Mouse (Mus musculus): ENCODE data around the gene Tmem104.
A peak's percentile ranks its signal among the peaks of the same experiment; 100 is the strongest.

Tmem104 gene

DNA sequence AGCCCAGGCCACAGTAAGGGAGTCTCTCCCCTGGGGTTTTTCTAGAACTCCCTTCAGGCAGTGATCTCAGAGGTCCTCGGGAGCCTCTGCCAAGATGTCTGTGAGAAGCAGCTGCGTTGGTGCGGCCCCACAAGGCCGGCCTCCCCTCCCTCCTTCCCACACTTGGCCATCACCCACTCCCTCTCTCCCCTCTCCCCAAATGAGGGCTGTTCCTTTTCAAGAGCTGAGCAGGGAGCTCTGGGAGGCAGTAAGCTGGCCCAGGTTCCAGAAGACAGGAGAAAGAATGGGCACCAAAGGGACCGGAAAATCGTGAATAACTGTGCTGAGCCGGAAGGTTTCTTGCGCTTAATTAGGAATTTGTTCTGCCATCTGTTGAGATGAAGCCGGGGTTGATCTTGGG lies 44.6 kb downstream of the Tmem104 start:
- DNase-seq: no peak

DNA sequence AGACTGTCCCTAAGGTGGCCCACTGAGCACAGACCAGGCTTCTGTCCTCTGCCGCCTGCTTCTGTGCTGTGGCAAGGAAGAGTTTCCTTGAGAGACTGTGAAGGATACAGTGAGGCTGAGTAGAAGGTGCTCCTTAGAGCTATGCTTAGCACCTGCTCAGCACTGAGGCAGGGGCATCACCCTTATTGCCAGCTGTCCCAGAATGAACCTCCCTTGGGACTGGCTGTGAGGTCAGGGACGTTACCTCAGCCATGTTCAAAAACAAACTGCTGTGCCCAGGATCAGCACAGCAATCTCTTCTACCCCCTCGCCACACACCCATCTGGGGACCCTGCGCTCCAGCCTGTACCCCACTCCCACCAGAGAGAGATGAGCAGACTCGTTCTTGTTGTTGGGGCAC lies 45.6 kb downstream of the Tmem104 start:
- no peak for DNase-seq

DNA sequence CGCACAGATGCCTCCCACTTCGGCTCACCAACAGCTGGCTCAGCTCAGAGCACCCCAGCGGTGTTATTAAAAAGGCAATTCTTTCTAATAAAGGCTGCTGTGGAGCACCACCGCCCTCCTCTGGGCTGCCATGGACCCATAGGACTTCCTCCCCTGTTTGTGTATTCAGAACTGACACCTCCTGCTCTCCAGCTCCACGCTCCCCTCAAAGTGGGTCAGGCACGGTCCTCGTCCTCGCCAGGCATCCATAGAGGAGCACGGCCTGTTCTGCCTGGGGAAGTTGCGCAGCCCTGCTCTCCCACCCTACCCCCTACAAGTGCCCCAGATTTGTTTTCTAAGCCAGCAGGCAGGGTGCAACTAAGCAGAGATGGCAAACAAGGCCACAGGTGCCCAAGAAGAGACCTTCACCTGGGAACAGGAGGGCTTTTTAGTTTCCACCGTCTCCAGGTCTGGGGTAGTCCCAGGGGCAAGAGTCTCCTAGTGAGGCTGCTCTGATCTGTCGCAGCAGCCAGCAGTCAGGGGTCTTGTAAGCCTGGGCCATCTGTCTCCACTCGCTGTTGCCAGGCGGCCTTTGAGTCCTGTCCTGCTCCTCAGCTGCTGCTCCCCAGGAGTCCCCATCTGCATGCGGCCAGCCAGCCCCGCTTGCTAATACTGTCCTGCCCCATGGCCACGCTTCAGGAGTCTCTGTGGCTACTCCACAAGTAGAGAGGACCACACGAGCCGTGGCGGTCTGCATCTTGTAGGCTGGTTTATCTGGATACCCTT lies 46.4 kb downstream of the Tmem104 start:
- DNase-seq: peak; percentile 33

DNA sequence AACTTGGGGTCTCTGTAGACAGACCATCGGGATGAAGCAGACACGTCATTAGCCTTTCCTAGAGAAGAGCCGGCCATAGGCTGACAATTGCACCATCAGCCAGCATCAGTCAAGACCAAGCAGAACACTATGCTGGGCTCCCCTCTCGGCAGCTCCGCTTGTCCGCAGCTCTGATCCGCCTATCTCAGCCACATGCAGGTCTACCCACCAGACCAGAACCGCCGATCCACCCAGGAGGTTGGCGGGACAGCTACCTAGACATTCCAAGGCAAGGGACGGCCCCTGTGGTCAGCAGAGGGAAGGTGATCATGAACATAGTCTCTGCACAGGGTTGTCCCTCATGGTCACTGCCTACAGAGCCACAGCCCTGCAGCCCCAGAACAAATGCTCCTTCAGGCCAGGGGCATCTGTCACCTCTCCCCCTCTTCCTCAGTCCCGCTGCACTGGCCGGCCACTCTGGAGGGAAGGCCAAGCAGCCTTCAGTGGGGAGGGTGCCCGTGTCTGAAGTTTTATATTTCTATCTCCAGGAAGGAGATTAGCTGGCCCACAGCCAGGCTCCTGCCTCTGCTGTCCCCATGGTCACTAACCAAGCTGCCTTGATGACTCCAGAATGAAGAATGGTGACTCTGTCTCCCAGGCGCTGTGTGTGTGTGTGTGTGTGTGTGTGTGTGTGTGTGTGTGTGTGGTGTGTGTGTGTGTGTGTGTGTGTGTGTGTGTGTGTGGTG lies 47.2 kb downstream of the Tmem104 start:
- DNase-seq: peak; percentile 42

DNA sequence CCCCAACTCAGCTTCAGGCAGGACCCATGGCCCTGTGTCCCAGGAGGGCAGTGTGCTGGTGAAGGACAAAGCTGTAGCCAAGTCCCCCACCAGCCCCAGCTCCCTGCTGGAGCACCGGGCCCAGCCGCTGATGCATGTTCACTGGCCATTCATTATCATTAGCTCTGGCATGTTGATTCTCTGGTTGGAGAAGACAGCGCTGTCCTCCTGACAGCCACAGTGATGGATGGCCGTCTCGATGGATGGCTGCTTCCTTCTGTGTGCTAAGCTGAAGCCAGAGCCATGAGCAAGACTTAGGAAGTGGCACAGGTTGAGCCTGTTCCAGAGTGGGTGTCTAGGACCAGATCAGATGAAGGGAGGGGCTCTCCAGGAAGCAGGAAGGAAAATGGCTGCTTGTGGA lies 49.3 kb downstream of the Tmem104 start:
- DNase-seq: no peak

DNA sequence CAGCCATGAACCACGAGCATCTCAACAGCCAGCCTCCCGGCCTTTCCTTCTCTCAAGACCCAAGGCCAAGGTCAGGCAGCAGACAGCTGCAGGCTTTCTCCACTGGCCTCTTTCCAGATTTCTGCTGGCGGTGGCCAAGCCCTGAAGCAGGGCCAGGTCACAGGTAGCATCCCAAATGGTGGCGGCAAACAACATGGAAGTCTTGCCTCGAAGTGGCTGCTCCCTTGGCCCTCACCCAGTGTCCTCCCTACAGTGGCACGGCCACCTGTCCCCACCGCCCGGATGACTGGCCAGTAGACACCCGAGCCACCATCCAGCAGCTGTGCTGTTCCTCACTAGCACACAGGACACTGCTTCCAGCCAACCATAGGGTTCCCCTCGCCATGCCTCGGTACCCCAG lies 54.1 kb downstream of the Tmem104 start:
- no peak for DNase-seq

DNA sequence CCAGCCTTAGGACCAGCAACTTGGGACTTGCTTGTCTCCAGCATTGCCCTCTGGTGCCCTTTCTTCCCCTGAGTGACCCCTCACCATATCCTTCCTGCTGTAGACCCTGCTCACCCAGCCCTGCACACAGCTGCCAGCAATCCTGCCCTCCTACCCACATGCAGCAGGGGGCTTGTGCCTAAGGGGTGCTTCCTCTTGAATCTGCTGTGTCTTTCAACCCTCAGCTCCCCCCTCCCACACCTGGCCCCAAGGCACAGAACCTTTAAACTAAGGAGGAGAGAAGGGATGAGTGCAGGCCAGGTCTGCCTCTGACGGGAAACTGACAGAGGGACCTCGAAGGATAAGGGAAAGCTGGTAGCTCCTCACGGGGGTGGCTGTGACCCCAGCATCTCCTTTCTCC lies 55.5 kb downstream of the Tmem104 start:
- no peak for DNase-seq

DNA sequence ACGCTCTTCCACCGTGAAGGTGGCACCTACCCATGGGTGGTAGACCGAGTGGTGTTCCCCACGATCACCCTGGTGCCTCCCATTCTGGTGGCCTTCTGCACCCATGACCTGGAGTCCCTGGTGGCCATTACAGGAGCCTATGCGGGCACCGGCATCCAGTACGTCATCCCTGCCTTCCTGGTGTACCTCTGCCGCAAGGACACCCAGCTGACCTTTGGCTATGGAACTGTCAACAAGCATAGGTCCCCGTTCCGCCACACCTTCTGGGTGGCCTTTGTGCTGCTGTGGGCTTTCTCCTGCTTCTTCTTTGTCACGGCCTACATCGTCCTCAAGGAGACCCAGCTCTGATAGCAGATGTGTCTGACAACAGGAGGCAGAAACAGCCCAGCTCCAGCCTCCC lies 56.5 kb downstream of the Tmem104 start:
- no peak for DNase-seq

DNA sequence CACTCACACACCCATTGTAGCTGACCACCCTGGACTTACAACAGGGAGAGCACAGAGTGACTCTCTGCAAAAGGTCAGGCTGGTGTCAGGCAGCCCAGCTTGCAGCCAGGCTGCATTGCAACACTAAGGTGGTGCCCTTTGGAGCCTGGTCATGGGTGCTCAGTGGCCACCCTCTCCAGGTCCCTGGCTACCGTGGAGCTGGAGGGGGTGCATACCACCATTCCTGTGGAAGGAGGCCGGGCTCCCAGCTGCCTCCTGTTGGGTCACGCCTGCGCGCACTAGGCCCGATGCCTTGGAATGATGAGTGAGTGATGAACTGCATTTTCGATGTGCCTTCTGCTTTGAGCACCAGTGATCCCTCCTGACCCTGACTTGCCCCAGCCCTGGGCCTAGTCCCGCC lies 57.6 kb downstream of the Tmem104 start:
- peak; percentile 64 for DNase-seq

DNA sequence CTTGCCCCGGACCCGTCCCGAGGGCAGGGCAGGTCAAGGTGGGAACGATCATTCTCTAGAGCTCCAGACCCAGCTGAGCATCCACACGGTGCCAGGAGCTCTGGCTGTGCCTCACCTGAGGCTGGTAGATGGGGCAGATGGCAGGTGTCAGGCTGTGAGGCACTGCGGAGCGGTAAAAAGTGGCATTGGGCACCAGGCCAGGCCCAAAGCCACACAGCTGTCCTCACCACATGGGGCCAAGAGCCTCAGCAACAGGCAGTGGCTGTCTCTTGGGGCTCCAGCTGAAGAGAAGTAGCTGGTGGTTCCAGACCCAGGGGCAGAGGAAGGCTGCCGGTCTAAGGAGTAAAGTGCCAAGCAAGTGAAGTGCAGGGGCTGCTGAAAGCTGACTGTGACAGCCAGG lies 59.1 kb downstream of the Tmem104 start:
- no peak for DNase-seq

DNA sequence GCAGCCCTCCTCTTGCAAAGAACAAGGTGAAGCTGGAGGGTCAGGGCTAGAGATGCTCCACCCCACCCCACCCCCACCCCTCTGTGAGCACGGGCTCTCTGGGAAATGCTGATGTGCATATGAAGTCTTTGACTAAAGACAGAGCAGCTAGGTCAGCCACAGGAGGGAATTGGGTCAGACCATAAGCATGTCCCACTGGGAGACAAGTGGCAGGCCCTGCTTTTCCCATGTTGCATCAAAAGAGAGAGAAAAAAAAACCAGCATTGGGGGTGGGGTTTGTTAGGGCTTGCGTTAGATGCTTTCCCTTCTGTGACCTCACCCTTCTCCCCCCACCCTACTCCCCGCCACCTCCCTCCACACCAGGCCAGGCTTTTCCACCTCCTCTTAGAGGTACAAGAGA lies 60.0 kb downstream of the Tmem104 start:
- DNase-seq: no peak

DNA sequence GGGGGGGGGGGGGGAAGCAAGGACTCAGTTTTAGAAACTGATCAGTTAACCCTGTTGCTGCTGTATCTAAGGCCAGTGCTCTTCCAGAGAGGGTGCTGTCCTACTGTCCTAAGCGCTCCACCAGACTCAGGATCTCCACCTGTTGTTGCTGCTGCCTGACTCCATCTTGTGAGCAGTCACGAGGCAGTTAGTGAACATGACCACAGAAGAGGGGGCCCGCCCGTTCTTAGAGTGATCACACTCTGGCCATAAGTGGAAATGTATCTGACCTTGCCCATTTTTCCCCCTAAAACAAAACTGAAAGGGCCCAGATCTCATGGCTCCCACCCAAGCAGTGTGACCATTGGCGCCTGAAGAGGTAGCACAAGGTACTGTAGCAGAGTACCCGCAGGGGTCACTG lies 60.7 kb downstream of the Tmem104 start:
- no peak for DNase-seq

DNA sequence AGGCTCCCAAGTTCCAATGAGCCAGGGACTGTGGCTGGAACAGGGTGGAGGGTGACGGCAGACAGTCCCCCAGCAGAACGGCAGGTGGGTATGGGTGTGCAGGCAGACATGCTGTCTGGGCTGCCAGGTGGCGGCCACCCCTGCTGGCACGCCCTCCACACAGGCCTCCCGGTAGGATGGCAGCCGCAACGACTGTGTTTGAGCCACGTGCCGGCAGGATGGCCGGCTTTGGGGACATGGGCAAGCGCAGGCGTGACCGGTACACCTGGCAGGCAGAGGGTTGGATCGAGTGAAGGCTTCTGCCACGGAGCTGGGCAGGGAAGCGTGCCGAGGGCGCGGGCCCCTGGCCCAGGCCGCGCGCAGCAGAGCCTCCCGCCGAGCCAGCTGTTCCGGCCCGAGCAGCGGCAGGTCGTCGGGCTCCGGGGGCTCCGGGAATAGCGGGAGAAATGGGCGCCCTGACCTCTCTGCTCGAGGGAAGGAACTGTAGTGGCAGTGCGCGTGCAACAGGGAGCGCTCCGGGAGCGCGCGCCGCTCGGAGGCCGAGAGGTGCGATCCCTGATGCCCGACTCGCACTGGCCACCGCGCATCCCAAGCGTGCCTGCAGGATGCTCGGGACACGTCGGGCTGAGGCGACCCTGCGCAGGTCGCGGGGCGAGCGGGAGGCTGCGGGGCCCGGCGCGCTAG lies 62.6 kb downstream of the Tmem104 start:
- no peak for DNase-seq

DNA sequence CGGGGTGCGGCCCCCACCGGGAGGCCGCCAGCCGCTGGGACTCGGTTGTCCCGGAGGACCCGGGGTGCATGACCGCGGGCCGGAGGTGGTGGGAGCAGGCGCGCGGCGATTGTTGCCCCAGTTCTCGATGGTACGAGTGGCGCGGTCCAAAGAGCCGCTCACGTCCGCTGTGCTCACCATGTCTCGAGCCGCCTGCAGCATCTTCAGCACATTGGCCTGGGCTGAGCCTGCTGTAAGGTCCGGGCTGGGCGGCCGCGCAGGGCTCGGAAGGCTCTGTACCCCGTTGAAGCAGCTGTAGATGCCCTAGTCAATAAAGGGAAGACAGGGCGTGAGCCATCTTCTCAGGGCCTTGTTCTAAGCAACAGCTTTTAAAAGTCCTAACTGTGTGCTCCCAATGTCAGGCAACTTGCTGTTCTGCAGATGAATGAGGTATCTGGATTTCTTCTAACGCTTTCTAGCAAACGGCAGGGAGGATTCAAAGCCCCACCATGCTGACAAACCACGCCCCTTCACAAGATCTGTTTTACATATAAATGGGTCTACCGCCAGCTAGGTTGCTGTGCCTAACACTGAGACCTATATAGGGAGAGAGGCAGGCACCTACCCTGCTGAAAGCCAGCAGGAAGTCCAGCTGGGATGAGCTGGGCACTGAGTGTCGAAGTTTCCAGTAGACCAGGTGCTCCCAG lies 63.3 kb downstream of the Tmem104 start:
- DNase-seq: no peak

DNA sequence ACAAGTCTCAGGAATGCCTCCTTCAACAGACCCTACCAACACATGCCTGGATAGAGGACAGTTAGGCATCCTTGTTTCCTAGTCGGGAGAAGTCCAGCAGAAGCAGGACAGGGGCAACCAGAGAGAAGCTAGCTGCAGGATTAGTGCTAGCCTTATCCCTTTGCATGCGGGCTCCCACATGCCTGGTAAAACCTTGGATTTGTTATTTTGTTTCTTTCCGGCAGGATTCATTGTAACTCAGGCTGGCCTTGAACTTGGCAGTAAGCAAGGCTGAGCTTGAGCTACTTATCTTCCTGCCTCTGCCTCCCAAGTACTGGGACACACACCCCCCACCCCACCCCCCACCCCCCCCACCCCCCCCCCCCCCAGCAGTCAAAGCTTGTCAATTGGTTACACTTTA lies 64.0 kb downstream of the Tmem104 start:
- no peak for DNase-seq

DNA sequence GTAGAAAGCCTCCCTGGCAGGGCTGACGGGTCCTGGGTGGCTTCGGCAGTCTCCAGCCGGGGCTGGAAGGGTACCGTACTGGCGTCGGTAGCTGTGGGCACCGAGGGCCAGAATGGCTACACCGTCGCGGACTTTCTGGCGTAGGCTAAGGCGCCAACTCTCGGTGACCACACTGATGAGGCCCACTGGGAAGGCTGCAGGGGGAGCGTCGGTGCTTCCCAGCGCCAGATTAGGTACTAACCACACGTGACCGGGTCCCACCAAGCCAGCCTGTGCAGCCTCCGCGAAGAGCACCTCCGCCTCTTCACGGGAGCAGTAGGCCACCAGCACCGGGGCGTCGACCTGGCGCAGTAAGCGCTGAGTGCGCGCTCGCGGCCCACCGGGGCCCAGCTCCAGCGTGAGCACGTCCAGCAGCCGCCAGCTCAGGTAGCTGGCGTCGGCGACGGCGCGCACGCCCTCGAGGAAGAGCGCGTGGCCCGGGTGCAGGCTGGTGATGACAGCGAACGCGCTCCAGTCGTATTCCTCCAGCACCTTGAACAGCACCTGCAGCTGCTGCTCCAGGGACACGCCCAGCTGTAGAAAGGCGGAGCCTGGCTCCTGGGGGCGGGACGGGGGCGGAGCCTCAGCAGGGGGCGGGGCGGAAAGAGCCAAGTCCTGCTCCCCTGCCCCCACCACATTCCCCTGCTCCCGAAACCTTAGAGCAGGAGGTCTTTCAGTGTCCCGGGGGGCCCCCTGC lies 70.7 kb downstream of the Tmem104 start:
- no peak for DNase-seq

DNA sequence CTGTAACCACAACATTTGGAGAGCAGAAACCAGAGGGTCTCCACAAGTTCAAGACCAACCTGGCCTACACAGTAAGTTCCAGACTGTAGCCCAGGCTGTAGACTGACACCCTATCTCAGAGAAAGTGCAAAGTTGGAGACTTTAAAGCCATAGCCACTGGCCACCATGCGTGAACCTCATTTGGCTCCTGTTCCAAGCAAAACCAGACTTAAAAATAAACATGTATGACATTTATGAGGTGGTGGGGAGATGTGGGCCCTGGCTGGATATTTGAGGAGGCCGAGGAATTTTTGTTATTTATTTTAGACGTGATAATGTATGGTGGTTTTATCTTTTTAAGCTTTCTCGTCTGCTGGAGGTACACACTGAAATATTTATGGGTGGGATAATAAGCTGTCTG lies 71.8 kb downstream of the Tmem104 start:
- DNase-seq: peak; percentile 38

DNA sequence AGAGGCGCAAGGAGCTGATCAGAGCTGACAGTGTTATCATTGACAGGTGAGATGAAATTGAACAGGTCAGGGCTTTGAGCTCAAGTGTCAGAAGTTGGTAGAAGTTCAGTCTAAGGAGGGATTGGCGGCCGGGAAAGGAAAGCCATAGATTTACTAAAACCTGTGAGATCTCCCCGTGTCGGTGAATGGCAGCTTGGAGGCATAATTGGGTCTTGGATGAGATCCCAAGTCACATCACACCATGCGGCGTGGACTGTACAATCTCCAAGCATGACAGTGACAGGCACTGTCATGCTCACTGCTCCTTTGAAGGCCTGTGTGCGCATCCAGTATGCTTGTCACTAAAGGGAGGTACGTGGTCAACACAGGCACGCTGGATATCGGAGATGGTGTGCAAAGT lies 75.7 kb downstream of the Tmem104 start:
- DNase-seq: no peak

DNA sequence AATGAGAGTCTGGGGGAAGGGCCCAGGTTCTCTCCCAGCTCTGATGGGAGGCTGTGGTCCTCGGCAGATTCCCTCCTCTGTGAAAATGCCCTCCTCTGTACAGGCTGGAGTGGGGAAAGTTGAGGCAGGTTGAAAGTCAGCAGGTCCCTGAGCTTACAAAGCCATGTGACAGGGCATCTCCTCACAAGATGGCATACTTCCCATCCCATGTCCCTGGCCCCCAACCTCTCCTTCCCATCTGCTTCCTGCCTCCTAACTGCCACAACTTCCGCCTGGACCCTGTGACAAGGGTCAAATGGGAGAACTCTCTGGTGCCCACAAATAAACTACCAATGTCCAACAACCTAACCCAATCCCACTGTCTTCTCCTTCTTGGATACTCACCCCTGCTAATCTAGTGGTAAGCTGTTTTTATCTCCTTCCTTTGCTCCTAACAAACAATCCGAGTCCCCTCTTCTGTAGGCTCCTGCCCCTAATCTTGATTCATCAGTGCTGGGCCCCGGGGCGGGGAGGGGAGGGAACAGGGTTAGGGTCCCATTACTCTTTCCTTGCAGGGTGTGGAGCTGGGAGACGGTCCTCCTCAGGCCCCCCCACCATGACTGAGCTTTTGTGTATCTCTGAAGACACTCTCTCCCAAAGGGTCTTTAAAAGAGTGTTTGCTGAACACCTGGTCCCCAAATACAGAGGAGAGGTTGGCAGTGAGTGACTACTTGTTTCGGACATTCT lies 77.0 kb downstream of the Tmem104 start:
- no peak for DNase-seq

DNA sequence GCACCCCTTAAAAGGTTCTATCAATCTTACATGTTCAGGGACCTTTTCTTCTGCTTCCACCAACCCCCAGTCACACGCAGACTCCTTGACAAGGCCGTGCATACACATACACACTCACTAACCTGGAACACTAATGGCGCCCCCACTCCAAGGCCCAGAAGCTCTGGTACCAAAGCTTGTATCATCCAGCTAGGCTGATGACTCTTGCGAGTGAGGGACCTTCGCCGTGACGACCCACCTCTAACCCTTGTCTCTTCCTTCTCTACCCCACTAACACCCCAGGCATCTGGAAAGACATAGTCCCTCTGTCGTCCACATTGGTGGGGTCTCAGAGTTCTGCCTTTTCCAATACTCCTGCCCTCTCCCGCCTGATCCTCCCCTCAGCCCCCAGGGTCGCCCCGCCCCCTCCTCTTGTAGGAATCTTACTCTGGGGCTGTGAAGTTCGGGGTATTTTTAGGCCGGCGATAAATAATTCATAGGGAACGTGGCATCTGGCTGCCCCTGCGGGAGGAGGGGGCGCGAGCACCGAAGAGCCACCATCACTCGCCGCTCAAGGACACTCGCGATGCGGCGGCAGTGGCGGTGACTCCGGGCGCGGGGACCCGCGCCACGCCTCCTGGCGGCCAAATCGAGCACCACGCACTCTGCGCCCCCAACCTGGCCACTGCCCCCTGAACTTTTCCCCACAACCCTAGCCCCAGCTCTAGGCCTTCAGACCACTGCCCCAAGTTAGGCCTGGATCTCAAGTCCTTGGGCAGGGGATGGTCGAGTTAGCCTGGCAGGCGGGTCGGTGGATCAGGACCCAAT lies 77.8 kb downstream of the Tmem104 start:
- no peak for DNase-seq

DNA sequence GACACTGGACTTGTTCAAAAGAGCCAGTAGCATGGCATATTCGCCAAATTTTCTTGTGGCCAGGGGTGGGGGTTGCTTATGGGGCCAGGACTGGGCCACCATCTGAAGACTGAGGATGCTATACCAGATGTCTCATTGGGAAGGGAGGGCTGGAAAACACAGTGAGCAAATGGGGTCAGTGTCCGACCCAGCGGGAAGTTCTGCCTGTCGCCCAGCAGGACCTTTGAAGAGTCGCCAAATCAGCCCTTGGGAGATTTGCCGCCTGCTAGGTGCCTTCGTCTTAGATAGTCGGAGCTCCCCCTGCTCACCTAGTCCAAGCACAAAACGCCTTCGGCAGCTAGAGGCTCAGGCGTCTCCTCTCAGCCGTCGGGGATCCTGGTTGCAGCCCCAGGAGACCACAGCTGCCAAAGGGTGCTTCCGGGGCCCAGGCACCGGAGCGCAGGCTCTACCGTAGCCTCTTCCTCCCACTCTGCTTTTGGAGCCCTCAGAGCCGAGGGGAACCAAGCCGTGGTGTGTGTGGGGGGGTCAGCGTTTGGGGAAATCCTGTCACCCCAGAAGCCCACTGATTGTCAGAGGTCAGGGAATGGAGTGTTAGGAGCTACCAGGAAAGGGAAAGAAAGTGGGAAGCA lies 78.6 kb downstream of the Tmem104 start:
- DNase-seq: no peak

Data from lung, postnatal 36 days (tissue).